Mouse (Mus musculus) kidney, adult 2 months (tissue): ENCODE data around the gene Crat. TPM values are rescaled to one million over a fixed set of nuclear protein-coding genes. Genes with fewer than 3 reads are reported as not detected.

Experiments used
- DNase-seq: peaks from one replicate; pipeline ENCODE4 v3.0.0; 2021
- H3K27ac ChIP-seq: fragments of 200-500 bp; 2 replicates; pipeline ENCODE4 v1.5.1; 2012; ENCODE audit warnings: low read depth, low read length, control low read depth, inconsistent platforms; ENCODE audit not compliant: insufficient read depth
- H3K27me3 ChIP-seq: fragments of 200-500 bp; replicated peaks from 2 replicates; pipeline ENCODE4 v1.6.1; 2012; ENCODE audit warnings: mild to moderate bottlenecking, moderate library complexity, low read length, inconsistent platforms; ENCODE audit not compliant: control insufficient read depth, insufficient read depth
- H3K36me3 ChIP-seq: fragments of 200-500 bp; 2 replicates; pipeline ENCODE4 v1.6.1; 2012; ENCODE audit warnings: mild to moderate bottlenecking, moderate library complexity, low read length, inconsistent platforms; ENCODE audit not compliant: control insufficient read depth, insufficient read depth
- H3K4me1 ChIP-seq: fragments of 200-500 bp; 2 replicates; pipeline ENCODE4 v1.6.1; 2011; ENCODE audit warnings: low read length; ENCODE audit not compliant: control insufficient read depth, insufficient read depth
- H3K4me3 ChIP-seq: fragments of 200-500 bp; 2 replicates; pipeline ENCODE4 v1.5.1; 2011; ENCODE audit warnings: mild to moderate bottlenecking, low read depth, low read length, control low read depth; ENCODE audit not compliant: insufficient read depth
- CTCF ChIP-seq: fragments of 200-500 bp; conservative IDR thresholded peaks from 2 replicates; pipeline ENCODE4 v1.5.1; 2011; ENCODE audit warnings: low read depth, mild to moderate bottlenecking, control low read depth, low read length, moderate library complexity, mixed read lengths; ENCODE audit not compliant: insufficient read depth, insufficient read length
- POLR2A ChIP-seq: fragments of 200-500 bp; IDR thresholded peaks from one replicate; pipeline ENCODE4 v1.6.1; 2011; ENCODE audit warnings: low read depth, low read length, control low read depth
- WGBS: fragments of 180-500 bp; shearing (Covaris S2); methylation state at CpG from one replicate; pipeline ENCODE4 v1.1.7; 2018; 5-methylcytosine and 5-hydroxymethylcytosine counted together
- polyA plus RNA-seq: library from polyadenylated mRNA; depleted of rRNA; stranded (reverse); fragments of >200 nt; gene quantifications from 2 replicates; pipeline ENCODE4 v1.2.3, GENCODE M21; 2012

Crat gene
- polyA plus RNA-seq, 1 experiment, result 214 TPM

DNA sequence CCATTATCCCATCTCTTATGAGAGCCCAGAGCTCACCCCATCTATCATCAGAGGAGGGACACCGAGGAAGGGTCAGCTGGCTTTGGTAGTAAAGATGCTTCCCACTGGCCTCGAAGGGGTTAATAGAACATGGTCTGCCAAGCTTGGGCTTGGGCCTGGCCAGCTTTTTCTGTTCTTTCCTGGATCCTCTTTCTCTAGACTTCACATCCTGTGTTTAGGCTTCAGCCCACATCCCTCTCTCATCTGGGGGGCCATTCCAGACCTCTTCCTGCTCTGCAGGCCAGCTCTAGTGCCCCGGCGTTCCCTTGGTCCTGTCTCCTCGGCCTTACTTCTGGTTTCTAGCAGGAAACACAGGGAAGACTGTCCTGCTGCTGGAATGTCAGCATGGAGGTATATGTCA lies 28.4 kb upstream of the Crat start:
- TF ChIP-seq CTCF (no peak), POLR2A (no peak)

DNA sequence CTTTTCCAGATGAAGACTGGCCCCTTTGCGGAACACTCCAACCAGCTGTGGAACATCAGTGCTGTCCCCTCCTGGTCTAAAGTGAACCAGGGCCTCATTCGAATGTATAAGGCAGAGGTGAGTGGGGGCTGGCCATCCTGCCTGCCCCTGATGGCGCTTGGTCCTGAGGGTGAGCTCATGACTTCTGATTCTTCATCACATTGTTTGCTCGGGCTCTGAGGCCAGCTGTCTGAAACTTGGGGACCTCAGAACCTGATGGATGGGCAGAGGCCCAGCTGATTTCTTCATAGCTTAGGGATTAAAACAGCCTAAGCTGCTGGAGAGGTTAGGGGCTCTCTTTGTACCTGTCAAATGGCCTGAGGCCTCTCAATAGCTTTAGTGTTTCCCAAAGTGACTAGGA lies 27.7 kb upstream of the Crat start:
- Histone ChIP-seq H3K36me3 (no peaks in the 10 kb centered on the region; the same call in 1 of the 2 replicates), H3K27ac (peak overlapping the region; percentile 97), H3K27me3 (no peaks in the 10 kb centered on the region), H3K4me3 (no peak overlapping the region), H3K4me1 (peaks cover 53% of the 10 kb centered on the region)
- TF ChIP-seq POLR2A, result no peak
- no peak for TF ChIP-seq CTCF
- DNase-seq, result no peak
- WGBS, result 51% methylated on average over 4 of the region's 4 CpGs

More for the DNA sequence above, 28.4 kb upstream of the Crat start:
- no peak for DNase-seq
- peak overlapping the region; percentile 12; the same call in 1 of the 2 replicates for H3K27ac ChIP-seq
- 50% methylated on average over 5 of the region's 5 CpGs for WGBS
- H3K4me1 ChIP-seq, result peaks cover 53% of the 10 kb centered on the region
- no peak overlapping the region for H3K4me3 ChIP-seq
- no peaks in the 10 kb centered on the region for H3K36me3 ChIP-seq
- H3K27me3 ChIP-seq, result no peaks in the 10 kb centered on the region

DNA sequence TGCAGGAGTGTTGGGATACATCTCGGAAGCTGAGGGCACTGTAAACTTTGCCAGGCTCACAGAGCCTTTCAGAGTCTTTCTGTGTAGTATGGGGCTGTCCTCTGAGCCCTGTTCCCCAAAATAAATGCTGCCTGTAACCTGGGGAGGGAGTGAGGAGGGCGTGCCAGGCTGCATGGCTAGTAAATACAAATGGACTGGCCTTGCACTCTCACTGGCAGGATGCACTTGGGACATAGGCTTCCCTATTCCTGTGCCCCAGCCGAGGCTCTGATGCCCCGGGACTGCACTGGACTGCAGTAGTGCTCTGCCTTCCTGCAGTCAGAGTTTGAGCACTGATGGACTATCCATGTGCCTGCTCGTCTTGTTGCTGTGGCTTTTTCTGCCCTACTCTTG lies 26.9 kb upstream of the Crat start:
- H3K36me3 ChIP-seq, result no peaks in the 10 kb centered on the region; the same call in 1 of the 2 replicates
- WGBS, result 17% methylated on average over 5 of the region's 5 CpGs
- peaks cover 53% of the 10 kb centered on the region for H3K4me1 ChIP-seq

DNA sequence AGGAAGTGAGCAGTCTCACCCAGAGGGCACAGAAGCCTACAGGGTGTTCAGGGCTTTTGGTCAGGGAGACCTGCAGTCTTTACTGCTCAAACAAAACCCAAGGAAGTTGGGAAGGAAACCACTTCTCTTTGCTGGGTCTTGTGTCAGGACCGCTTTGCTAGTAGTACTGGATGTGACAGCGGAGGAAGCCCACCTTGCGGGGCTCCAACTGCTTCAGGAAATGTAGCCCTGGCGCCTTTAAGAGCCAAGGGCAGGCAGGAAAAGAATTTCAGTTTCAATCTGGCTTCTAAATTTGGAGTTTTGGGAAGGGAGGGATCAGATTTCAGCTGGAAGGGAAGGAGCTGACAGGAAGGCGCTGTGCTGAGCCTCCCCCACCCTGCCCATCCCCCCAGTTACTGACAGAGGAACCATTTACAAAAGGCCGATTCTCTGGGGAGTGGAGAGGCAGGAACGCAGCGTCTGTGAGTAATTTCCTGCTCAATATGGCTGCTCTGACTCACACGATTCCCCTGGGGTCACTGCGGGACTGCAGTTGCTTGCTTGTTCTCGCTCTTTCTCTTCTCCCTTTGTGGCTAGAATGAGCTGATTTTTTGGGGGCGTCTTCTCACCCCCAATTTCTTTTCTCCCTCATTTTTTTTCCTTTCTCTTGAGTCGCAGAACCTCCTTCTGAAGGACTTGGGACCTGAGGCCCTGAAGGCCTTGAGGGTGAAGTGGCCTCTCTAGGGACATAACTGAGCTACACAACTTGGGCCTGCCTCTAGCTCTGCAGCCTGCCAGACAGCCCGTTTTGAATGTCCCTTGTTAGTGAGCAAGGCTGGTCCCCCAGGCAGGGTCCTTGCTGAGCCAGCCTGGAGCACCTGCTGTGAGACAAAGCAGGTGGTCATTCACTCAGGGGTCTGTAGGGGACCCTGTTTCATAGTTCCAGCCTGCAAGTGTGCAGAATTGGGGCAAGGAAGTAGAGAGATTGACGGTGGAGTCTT lies 26.2 kb upstream of the Crat start:
- TF ChIP-seq CTCF (no peak), POLR2A (peak; percentile 47)
- H3K4me1 ChIP-seq, result peaks cover 54% of the 10 kb centered on the region
- no peaks in the 10 kb centered on the region for H3K27me3 ChIP-seq
- H3K36me3 ChIP-seq, result no peaks in the 10 kb centered on the region; the same call in 1 of the 2 replicates
- peak overlapping the region; percentile 41 for H3K4me3 ChIP-seq
- WGBS, result 7% methylated on average over 15 of the region's 15 CpGs
- DNase-seq, result peak; percentile 92
- peak overlapping the region; percentile 97 for H3K27ac ChIP-seq

More for the DNA sequence above, 26.9 kb upstream of the Crat start:
- peak overlapping the region; percentile 41 for H3K4me3 ChIP-seq
- DNase-seq, result no peak
- TF ChIP-seq POLR2A (no peak), CTCF (no peak)
- H3K27me3 ChIP-seq, result no peaks in the 10 kb centered on the region
- peak overlapping the region; percentile 97 for H3K27ac ChIP-seq

DNA sequence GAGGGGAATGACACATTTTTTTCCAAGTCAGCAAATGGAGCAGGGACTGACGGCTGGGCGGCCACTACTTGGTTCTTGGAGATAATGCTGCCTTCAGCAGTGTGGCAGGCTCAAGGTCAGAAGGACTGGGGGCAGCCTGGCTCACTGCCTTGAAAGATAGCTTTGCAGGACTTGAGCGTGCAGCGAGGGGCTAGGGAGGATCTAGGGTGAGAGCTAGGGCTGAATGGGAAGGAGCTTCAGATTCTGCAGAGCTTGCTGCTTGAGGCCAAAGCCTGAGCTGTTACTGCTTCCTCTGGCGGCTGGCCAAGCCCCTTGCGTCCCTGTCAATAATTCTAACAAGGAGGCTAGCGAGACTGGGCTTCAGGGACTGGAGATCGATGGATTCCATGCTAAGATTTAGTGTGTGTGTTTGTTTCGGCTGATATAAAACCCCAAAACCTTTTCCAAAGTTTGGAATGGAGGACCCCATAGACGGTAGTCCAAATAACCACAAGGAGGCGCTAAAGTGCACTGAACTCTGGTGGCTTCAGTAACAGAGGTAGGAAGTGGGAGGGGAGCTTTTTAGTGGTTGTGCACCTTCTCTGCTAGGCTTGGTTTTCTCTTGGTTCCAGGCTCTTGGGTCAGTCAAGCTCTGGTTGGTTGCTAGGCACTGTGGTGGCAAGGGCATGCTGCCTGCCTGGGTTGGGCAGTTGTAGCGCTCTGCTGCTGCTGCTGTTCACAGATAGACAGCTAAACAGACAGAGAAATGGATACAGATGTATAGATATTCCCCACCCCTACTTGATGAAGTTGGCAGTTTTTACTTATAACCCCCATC lies 25.3 kb upstream of the Crat start:
- peak overlapping the region; percentile 97 for H3K27ac ChIP-seq
- no peaks in the 10 kb centered on the region; the same call in 1 of the 2 replicates for H3K36me3 ChIP-seq
- no peaks in the 10 kb centered on the region for H3K27me3 ChIP-seq
- WGBS, result 3% methylated on average over 12 of the region's 12 CpGs
- H3K4me1 ChIP-seq, result peaks cover 56% of the 10 kb centered on the region
- TF ChIP-seq POLR2A (no peak), CTCF (peak; percentile 61)
- peak; percentile 93 for DNase-seq
- H3K4me3 ChIP-seq, result peak overlapping the region; percentile 6; the same call in 1 of the 2 replicates

DNA sequence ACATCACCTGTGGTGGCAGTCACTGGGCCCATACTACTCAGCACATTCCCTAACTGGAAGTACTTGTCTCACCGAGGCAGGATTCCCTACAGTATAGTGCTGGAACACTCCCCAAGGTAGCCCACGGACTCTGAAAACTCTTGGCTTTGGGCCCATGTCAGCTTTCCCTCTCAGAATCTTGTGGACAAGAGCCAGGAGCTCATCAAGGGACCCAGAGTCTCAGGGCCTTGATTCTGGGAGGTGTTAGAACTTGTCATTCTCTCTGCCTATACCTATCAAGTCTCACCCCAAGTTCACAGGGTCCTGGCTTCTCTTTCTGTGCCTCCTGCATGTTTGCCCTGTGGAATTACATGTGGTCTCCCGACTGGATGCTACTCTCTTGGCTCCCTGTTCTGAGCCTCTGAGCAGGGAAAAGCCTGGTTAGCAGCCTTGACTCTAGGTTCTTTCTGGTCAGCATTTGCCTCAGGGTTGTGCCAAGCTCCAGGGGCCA lies 24.6 kb upstream of the Crat start:
- H3K4me3 ChIP-seq, result no peak overlapping the region
- DNase-seq, result peak; percentile 80
- H3K36me3 ChIP-seq, result no peaks in the 10 kb centered on the region; the same call in 1 of the 2 replicates
- no peaks in the 10 kb centered on the region for H3K27me3 ChIP-seq
- TF ChIP-seq POLR2A (no peak), CTCF (no peak)
- peaks cover 51% of the 10 kb centered on the region for H3K4me1 ChIP-seq
- WGBS, result 10% methylated on average over 3 of the region's 3 CpGs
- H3K27ac ChIP-seq, result peak overlapping the region; percentile 97
